Mouse (Mus musculus) erythroblast, embryonic 14.5 days (primary cell): ENCODE measurements around the gene Eif2ak4. TPM values are rescaled to one million over a fixed set of nuclear protein-coding genes. Genes with fewer than 3 reads are reported as not detected.

ENCODE experiments used
- H3K27me3 ChIP-seq: 2 replicates; pipeline ENCODE4 v1.6.1; 2012; ENCODE audit warnings: inconsistent platforms; ENCODE audit not compliant: control insufficient read depth
- H3K36me3 ChIP-seq: 2 replicates; pipeline ENCODE4 v1.6.1; 2012; ENCODE audit warnings: mild to moderate bottlenecking, inconsistent platforms; ENCODE audit not compliant: control insufficient read depth
- H3K4me1 ChIP-seq: 2 replicates; pipeline ENCODE4 v1.6.1; 2012; ENCODE audit warnings: inconsistent platforms; ENCODE audit not compliant: control insufficient read depth
- H3K4me3 ChIP-seq: replicated peaks from 2 replicates; pipeline ENCODE3; 2012; ENCODE audit warnings: moderate library complexity, mild to moderate bottlenecking, inconsistent platforms
- H3K9me3 ChIP-seq: 2 replicates; pipeline ENCODE4 v1.6.1; 2012; ENCODE audit warnings: low read length, inconsistent platforms, mixed read lengths; ENCODE audit not compliant: control insufficient read depth
- GATA1 ChIP-seq: IDR thresholded peaks from 2 replicates; pipeline ENCODE4 v1.6.1; 2012; ENCODE audit warnings: low read length, inconsistent platforms, mixed read lengths
- TAL1 ChIP-seq: IDR thresholded peaks from 3 replicates; pipeline ENCODE4 v1.6.1; 2012; ENCODE audit warnings: low read length, inconsistent platforms, mixed read lengths
- polyA plus RNA-seq: library from polyadenylated mRNA; stranded (reverse); fragments of >175 nt; gene quantifications from 2 replicates; pipeline ENCODE4 v1.2.3, GENCODE M21; 2012

The Eif2ak4 gene
- polyA plus RNA-seq, 1 experiment, result 0.24 TPM

- H3K27me3 ChIP-seq, result no peaks in the 10 kb centered on the region
- no peaks in the 10 kb centered on the region for H3K36me3 ChIP-seq
- H3K4me3 ChIP-seq, result no peak overlapping the region
- TF ChIP-seq TAL1 (no peak), GATA1 (no peak)
- no peaks in the 10 kb centered on the region; the same call in none of the 2 replicates for H3K4me1 ChIP-seq
- H3K9me3 ChIP-seq, result no peaks in the 10 kb centered on the region
Measured at GRCm38 (mm10) chr2:118523163-118523730, 134.8 kb downstream of the Eif2ak4 start.

GRCm38 (mm10) chr2:118524811-118525210 lies 136.4 kb downstream of the Eif2ak4 start:
- H3K4me1 ChIP-seq, result no peaks in the 10 kb centered on the region; the same call in none of the 2 replicates
- H3K36me3 ChIP-seq, result no peaks in the 10 kb centered on the region

More at GRCm38 (mm10) chr2:118524811-118525210, 136.4 kb downstream of the Eif2ak4 start:
- H3K4me3 ChIP-seq, result no peak overlapping the region
- no peaks in the 10 kb centered on the region for H3K27me3 ChIP-seq
- TF ChIP-seq GATA1, result no peak
- TF ChIP-seq TAL1, result no peak
- no peaks in the 10 kb centered on the region for H3K9me3 ChIP-seq

Other genes with a start within 250 kb of the Eif2ak4 start
- not detected in 2 replicates for gene Fsip1, start 131.7 kb upstream of the Eif2ak4 start, polyA plus RNA-seq
- not detected in 2 replicates for gene Gpr176, start 15.2 kb upstream of the Eif2ak4 start, polyA plus RNA-seq
- gene Srp14, start 91.1 kb downstream of the Eif2ak4 start, polyA plus RNA-seq, result 4.5 and 5.8 TPM in 2 replicates
- gene Bmf, start 161.1 kb downstream of the Eif2ak4 start, polyA plus RNA-seq, result 0.18 TPM in 1 of 2 replicates, not detected in the other
- gene Bub1b, start 209.6 kb downstream of the Eif2ak4 start, polyA plus RNA-seq, result 1.7 and 1.9 TPM in 2 replicates